Mouse (Mus musculus) G1E (cell line): ENCODE results near the gene Hoxd10.

Experiments used
- CTCF ChIP-seq: IDR thresholded peaks from 2 replicates; pipeline ENCODE4 v1.5.1; 2012; ENCODE audit warnings: low read depth, low read length, inconsistent platforms, mixed read lengths
- GATA1 ChIP-seq: IDR thresholded peaks from 2 replicates; pipeline ENCODE4 v1.6.1; 2012; ENCODE audit warnings: borderline replicate concordance, low read length, inconsistent platforms, mixed read lengths
- GATA2 ChIP-seq: IDR thresholded peaks from 2 replicates; pipeline ENCODE4 v1.6.1; 2012; ENCODE audit warnings: low read depth, low read length, inconsistent platforms, borderline replicate concordance
- POLR2AphosphoS5 ChIP-seq: IDR thresholded peaks from 2 replicates; pipeline ENCODE4 v1.6.1; 2012; ENCODE audit warnings: low read depth, low read length, inconsistent platforms; ENCODE audit not compliant: insufficient replicate concordance
- TAL1 ChIP-seq: conservative IDR thresholded peaks from 2 replicates; pipeline ENCODE4 v1.6.1; 2012; ENCODE audit warnings: low read depth, low read length, inconsistent platforms, mixed read lengths

DNA sequence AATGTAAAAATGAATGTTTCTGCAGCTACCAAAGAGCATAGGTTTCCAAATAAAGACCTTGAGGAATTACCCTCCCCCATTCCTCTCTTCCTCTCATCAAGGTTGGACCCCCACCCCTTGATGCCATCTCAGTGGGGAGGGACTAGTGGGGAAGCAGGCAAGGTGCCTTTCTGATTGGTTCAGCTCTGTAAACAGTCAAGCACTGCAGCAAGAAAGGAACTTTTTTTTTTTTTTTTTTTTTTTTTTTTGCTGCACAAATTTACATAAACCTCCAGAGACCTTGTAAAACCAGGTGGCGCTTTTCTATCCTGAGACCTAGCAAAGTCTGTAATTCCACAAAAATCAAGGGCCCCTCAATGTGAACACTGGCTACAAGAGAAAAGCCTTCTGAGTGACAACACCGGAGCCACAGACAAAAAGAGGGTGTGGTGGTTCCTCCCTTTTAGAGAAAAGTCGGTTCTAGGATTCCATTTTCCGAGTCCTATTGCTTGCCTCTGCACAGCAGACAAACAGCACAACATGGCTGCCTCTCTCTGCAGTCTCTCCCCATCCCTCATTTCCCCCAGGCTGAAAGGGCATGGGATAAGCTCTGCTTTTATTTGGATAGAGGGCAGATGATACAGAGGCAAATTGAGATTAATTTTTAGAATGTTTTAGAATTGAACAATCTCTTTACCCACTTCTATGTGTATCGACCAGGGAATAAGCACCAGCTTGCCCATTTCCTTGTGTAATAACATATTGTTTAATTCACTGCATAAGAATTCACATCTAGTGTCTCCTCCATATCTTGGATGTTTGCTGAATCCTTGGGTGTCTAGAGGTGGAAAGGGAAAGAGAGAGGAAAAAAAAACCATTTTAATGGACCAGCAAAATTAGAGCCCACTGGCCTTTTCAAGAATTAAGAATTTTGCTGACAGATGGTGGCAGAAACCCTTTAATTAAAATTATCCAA, 18.0 kb downstream of the Hoxd10 start:
- no peak for TF ChIP-seq CTCF
- no peak for TF ChIP-seq TAL1
- no peak for TF ChIP-seq GATA1
- no peak for TF ChIP-seq POLR2AphosphoS5
- TF ChIP-seq GATA2 = no peak
